Mouse (Mus musculus) gastrocnemius, postnatal 36 days (tissue): ENCODE results near the gene Dynlt3. TPM values are rescaled to one million over a fixed set of nuclear protein-coding genes. Genes with fewer than 3 reads are reported as not detected.
"Not testable (repeated sequence)": the region's sequence is repeated elsewhere in the genome, so short reads cannot be mapped to it uniquely, and the experiment has no call there.

ENCODE experiments used
- DNase-seq, 2 experiments: peaks; one replicate each; pipeline ENCODE4 v3.0.0; 2022
- intact Hi-C: fragments of 180-260 bp; cut with DNase I; formaldehyde crosslinking; loops from one replicate; pipeline ENCODE4 v1.15.1; 2025
- long read RNA-seq, 2 experiments: library from polyadenylated mRNA; stranded (forward); transcript quantifications; one replicate each; pipeline ENCODE4 v2.0.0; 2021
- total RNA-seq, 2 experiments: library from RNA; stranded (reverse); gene quantifications; 2 replicates each; pipeline ENCODE4 v1.2.3; 2021

Gene Dynlt3
- 10 to 100 TPM; 41.3 to 65.3 TPM for total RNA-seq
- long read RNA-seq, experiment 1, transcript Dynlt3-201 (5 exons, 2,176 nt) = major isoform, 32 of 43 reads
- long read RNA-seq, experiment 1, partial matches to known transcripts = 0 of 43 reads
- long read RNA-seq, experiment 1, other reads (novel, unspliced or antisense) = 11 of 43 reads
- long read RNA-seq, experiment 2, transcript Dynlt3-201 (5 exons, 2,176 nt) = major isoform, 43 of 62 reads
- long read RNA-seq, experiment 2, partial matches to known transcripts = 1 of 62 reads
- long read RNA-seq, experiment 2, other reads (novel, unspliced or antisense) = 18 of 62 reads

DNA sequence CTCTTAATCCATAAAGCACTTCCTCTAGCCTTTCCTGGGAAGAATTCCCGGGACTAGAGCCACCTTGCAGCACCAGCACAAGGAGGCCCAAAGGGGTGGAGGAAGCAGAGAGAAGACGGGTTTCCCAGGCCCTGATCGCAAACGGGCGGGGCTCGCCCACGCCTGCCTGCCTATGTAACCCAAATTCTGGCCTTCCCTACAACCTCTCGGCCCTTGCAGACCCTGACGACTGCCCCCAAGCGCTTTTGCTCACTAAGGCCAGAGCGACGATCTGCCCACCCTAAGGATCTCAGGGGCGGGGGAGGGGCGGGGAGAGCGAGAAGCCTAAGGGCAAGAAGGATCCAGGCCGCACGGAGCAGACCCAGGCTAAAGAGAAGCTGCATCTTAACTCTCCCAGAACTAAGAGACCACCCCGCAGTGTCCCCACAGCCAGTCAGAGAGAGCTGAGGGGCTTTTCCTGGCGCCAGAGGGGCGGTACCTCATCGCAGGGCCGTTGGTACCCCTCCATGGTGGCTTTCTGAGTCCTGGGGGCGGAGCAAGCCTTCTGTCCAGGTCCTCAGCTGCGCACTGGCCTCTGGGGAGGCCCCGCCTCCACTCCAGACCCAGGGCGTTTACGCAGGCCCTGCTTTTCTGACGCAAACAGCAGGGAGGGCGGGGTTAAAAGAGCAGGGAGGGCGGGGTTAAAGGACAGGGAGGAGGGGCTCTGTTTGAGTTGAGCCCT, at the start of gene Dynlt3:
Gene Dynlt3, minus strand, starts transcription at position 613 of the 721 bp plus-strand sequence.
- peak; percentile 57 to 69 for DNase-seq
- intact Hi-C loops = no loop called here

GRCm38 (mm10) chrX:9699815-9700214, 37.0 kb upstream of the Dynlt3 start:
- DNase-seq = no peak
- intact Hi-C loops = no loop called here

GRCm38 (mm10) chrX:9695997-9696396, 33.2 kb upstream of the Dynlt3 start:
- DNase-seq = no peak
- intact Hi-C loops = no loop called here

DNA sequence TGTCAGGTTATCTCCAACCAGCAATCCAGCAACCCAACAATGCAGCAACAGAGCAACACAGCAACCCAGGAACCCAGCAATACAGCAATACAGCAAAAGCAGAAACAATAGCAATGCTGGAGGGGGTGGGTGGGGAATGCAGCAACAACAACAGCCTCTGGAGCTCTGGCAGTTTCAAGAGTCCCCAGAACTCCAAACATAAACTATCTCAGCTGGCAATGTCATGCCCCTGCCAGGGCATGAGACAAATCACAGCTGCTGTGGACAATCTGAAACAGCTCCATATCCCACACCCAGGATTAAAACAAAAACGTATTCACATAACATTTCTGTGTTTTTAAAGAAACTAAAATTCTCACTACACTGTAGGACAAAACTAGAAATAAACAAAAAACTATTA, 9.2 kb upstream of the Dynlt3 start:
- DNase-seq = no peak
- intact Hi-C loops = no loop called here

- DNase-seq = no peak
Measured at GRCm38 (mm10) chrX:9671418-9671817, 8.6 kb upstream of the Dynlt3 start.

DNA sequence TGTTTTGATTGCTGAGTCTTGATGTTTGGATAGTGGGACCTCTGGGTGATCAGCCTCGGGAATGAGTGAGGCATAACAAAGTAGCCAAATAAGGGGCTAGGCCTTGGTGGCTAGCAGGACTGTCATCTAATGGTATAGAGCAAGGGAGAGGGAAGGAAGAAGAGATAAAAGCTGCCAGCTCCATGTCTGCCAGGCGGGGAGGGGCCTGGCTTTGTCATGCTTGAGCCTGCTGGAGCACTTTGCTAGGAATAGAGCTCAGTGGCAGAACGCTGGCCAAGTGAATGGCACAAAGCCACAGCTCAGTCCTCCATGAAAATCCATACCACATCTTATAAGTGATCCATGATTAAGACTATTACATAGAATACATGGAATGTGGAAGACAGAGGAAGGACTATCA, 10.0 kb downstream of the Dynlt3 start:
- intact Hi-C loops = no loop called here

More at GRCm38 (mm10) chrX:9671418-9671817, 8.6 kb upstream of the Dynlt3 start:
- intact Hi-C loops = no loop called here

DNA sequence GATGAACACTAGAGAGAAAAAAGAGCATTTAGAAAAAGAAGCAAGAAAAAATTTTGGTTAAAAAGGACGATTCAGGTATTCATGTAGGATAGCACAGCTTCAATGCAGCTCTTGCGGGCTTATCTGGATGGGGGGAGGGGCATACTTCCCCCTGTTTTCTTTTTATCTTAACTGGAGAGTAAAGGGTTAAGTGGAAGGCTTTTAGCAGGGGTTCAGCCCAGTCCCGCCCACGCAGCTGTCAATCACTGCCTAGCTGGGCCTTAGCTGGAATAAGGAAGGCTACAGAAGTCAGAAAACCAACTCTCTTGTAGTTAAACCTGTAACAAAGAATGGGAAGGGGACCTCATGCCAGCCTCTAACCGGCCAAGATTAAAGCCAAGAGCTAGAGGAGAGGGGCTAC, 22.2 kb downstream of the Dynlt3 start:
- intact Hi-C loops, DNase-seq: not testable (repeated sequence)

More for the DNA sequence above, 10.0 kb downstream of the Dynlt3 start:
- DNase-seq = no peak

- DNase-seq, intact Hi-C loops: not testable (repeated sequence)
Measured at GRCm38 (mm10) chrX:9640126-9640525, 22.7 kb downstream of the Dynlt3 start.

Other genes starting within 250 kb of the Dynlt3 start
- gene Cybb, start 175.2 kb downstream of the Dynlt3 start, total RNA-seq = 1 to 10 TPM; 1.1 to 3.2 TPM
- not detected for gene H2al1o, start 90.6 kb downstream of the Dynlt3 start, total RNA-seq
- not detected for gene Hypm, start 183.9 kb upstream of the Dynlt3 start, total RNA-seq
- gene H2al3, start 186.7 kb upstream of the Dynlt3 start, total RNA-seq = not detected
- gene Sytl5, start 222.6 kb upstream of the Dynlt3 start, total RNA-seq = not detected